Mouse (Mus musculus) liver, adult 2 months (tissue): Measurements from ENCODE around the gene Hoxd12.

ENCODE experiments used
- CTCF ChIP-seq: fragments of 200-500 bp; IDR thresholded peaks from 2 replicates; pipeline ENCODE4 v1.5.1; 2011; ENCODE audit warnings: low read depth, low read length, control low read depth
- POLR2A ChIP-seq: fragments of 200-500 bp; IDR thresholded peaks from 2 replicates; pipeline ENCODE4 v1.6.1; 2011; ENCODE audit warnings: low read length, control low read depth; ENCODE audit not compliant: insufficient read depth; ENCODE audit errors: extremely low read depth

DNA sequence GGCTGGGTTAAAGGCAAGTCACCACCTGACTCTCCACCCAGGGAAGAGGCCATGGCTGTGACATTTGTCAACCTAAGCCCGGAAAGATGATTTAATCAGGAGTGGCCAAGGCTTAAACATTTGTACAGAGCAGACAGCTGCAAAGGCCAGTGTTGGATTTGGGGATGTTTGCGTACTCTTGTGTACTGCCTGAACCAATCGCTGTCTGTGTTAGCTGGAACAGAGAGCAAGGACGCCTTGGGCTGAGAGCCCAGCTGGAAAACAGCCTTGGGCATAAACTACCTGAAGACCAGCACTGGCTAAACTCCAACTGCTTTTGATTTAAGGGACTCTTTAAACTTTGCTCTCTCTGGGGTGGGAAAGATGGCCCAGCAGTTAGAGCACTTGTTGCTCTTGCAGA lies 33.9 kb downstream of the Hoxd12 start:
- TF ChIP-seq CTCF: no peak
- no peak for TF ChIP-seq POLR2A
